Mouse (Mus musculus): ENCODE results near the gene Kcnn1. TPM values are rescaled to one million over a fixed set of nuclear protein-coding genes. Genes with fewer than 3 reads are reported as not detected.

Gene Kcnn1
- polyA plus RNA-seq, 1 experiment, result 3.2 TPM

GRCm38 (mm10) chr8:70803761-70804480, 59.1 kb downstream of the Kcnn1 start:
- no peak for TF ChIP-seq CTCF (IDR thresholded peaks at IDR 0.05; ENCODE audit: control insufficient read depth, insufficient read depth, insufficient read length)
- no peak for TF ChIP-seq FOSL1 (IDR thresholded peaks at IDR 0.05; ENCODE audit: insufficient read depth, low read length, poor library complexity, severe bottlenecking)
- no peak for TF ChIP-seq CEBPB (IDR thresholded peaks at IDR 0.05; ENCODE audit: low read depth)
- TF ChIP-seq MYOG (IDR thresholded peaks at IDR 0.05; ENCODE audit: control insufficient read depth, extremely low read depth, insufficient read length), result no peak
- TF ChIP-seq USF1 (IDR thresholded peaks at IDR 0.05; ENCODE audit: low read depth), result no peak
- TF ChIP-seq MYOD1 (IDR thresholded peaks at IDR 0.05; ENCODE audit: control insufficient read depth, insufficient read length, low read depth), result no peak
- TF ChIP-seq MAX (IDR thresholded peaks at IDR 0.05), result no peak
- Histone ChIP-seq H3K4me3 (ENCODE audit: insufficient read depth, poor library complexity, severe bottlenecking) (peak overlapping the region; percentile 55), H3K79me2 (ENCODE audit: control insufficient read depth, insufficient read depth) (peaks cover 18% of the 10 kb centered on the region), H3ac (ENCODE audit: control insufficient read depth, insufficient read length, low read depth) (peak overlapping the region; percentile 85), H3K27me3 (ENCODE audit: control insufficient read depth, insufficient read depth, insufficient read length) (no peaks in the 10 kb centered on the region), H3K36me3 (ENCODE audit: control insufficient read depth, insufficient read depth) (no peaks in the 10 kb centered on the region), H3K79me3 (ENCODE audit: low read depth) (no peaks in the 10 kb centered on the region)

- Histone ChIP-seq H3K4me3 (ENCODE audit: insufficient read depth, poor library complexity, severe bottlenecking) (no peak overlapping the region), H3K79me2 (ENCODE audit: control insufficient read depth, insufficient read depth) (peaks cover 18% of the 10 kb centered on the region), H3ac (ENCODE audit: control insufficient read depth, insufficient read length, low read depth) (no peak overlapping the region), H3K36me3 (ENCODE audit: control insufficient read depth, insufficient read depth) (no peaks in the 10 kb centered on the region), H3K79me3 (ENCODE audit: low read depth) (no peaks in the 10 kb centered on the region), H3K27me3 (ENCODE audit: control insufficient read depth, insufficient read depth, insufficient read length) (no peaks in the 10 kb centered on the region)
- TF ChIP-seq CTCF (IDR thresholded peaks at IDR 0.05; ENCODE audit: control insufficient read depth, insufficient read depth, insufficient read length) (no peak), MYOD1 (IDR thresholded peaks at IDR 0.05; ENCODE audit: control insufficient read depth, insufficient read length, low read depth) (no peak), USF1 (IDR thresholded peaks at IDR 0.05; ENCODE audit: low read depth) (no peak), CEBPB (IDR thresholded peaks at IDR 0.05; ENCODE audit: low read depth) (no peak), FOSL1 (IDR thresholded peaks at IDR 0.05; ENCODE audit: insufficient read depth, low read length, poor library complexity, severe bottlenecking) (no peak), MAX (IDR thresholded peaks at IDR 0.05) (no peak)
Measured at GRCm38 (mm10) chr8:70802786-70803510, 60.1 kb downstream of the Kcnn1 start.

DNA sequence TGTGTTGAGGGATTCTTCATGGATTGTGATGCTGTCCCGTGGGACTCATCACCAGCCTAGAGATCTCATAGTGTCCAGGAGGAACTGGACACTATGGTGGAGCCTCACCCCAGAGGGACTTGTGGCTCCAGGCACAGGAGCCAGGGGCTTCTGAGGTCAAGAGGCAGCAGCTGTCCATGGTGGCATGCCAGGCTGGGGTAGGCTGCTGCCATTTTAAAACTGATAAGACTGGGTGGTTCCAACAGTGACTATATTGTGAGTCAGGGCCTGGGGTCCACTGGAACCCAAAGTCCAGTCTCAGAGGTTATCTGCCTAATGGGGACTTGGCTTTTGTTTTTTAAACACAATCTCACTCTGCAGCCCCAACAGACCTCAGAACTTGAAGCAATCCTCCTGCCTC, 61.2 kb downstream of the Kcnn1 start:
- Histone ChIP-seq H3K36me3 (ENCODE audit: control insufficient read depth, insufficient read depth) (no peaks in the 10 kb centered on the region), H3K79me2 (ENCODE audit: control insufficient read depth, insufficient read depth) (peaks cover 18% of the 10 kb centered on the region), H3K27me3 (ENCODE audit: control insufficient read depth, insufficient read depth, insufficient read length) (no peaks in the 10 kb centered on the region), H3ac (ENCODE audit: control insufficient read depth, insufficient read length, low read depth) (no peak overlapping the region), H3K79me3 (ENCODE audit: low read depth) (no peaks in the 10 kb centered on the region), H3K4me3 (ENCODE audit: insufficient read depth, poor library complexity, severe bottlenecking) (no peak overlapping the region)
- TF ChIP-seq CEBPB (IDR thresholded peaks at IDR 0.05; ENCODE audit: low read depth), result no peak
- TF ChIP-seq FOSL1 (IDR thresholded peaks at IDR 0.05; ENCODE audit: insufficient read depth, low read length, poor library complexity, severe bottlenecking), result peak; percentile 75
- no peak for TF ChIP-seq MAX (IDR thresholded peaks at IDR 0.05)
- no peak for TF ChIP-seq CTCF (IDR thresholded peaks at IDR 0.05; ENCODE audit: control insufficient read depth, insufficient read depth, insufficient read length)
- TF ChIP-seq MYOG (IDR thresholded peaks at IDR 0.05; ENCODE audit: control insufficient read depth, extremely low read depth, insufficient read length), result no peak
- TF ChIP-seq USF1 (IDR thresholded peaks at IDR 0.05; ENCODE audit: low read depth), result no peak
- TF ChIP-seq MYOD1 (IDR thresholded peaks at IDR 0.05; ENCODE audit: control insufficient read depth, insufficient read length, low read depth), result peak; percentile 91

DNA sequence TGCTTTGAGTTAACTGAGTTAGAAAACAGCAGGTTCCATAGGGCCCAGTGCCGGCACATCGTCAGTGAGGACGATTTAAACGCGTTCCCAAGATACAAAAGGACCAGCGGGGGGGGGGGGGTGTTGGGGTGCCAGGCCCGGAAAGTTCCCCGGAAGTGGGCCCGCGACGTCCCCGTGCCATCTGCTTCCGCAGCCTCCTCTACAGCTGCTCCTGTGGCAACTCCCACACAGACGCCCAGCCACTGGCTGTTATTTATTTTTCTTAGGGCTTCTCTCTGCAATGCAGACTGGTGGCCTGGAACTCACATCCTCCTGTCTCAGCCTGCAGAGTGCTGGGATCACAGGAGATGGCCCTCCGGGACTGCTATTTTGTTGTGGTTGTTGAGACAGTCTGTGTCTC, 61.9 kb downstream of the Kcnn1 start:
- H3K4me3 ChIP-seq (ENCODE audit: insufficient read depth, poor library complexity, severe bottlenecking), result no peak overlapping the region
- H3K27me3 ChIP-seq (ENCODE audit: control insufficient read depth, insufficient read depth, insufficient read length), result no peaks in the 10 kb centered on the region
- H3K79me2 ChIP-seq (ENCODE audit: control insufficient read depth, insufficient read depth), result peaks cover 18% of the 10 kb centered on the region
- no peak overlapping the region for H3ac ChIP-seq (ENCODE audit: control insufficient read depth, insufficient read length, low read depth)
- TF ChIP-seq FOSL1 (IDR thresholded peaks at IDR 0.05; ENCODE audit: insufficient read depth, low read length, poor library complexity, severe bottlenecking) (no peak), MYOD1 (IDR thresholded peaks at IDR 0.05; ENCODE audit: control insufficient read depth, insufficient read length, low read depth) (peak; percentile 50), CTCF (IDR thresholded peaks at IDR 0.05; ENCODE audit: control insufficient read depth, insufficient read depth, insufficient read length) (no peak)
- H3K79me3 ChIP-seq (ENCODE audit: low read depth), result no peaks in the 10 kb centered on the region
- H3K36me3 ChIP-seq (ENCODE audit: control insufficient read depth, insufficient read depth), result no peaks in the 10 kb centered on the region

DNA sequence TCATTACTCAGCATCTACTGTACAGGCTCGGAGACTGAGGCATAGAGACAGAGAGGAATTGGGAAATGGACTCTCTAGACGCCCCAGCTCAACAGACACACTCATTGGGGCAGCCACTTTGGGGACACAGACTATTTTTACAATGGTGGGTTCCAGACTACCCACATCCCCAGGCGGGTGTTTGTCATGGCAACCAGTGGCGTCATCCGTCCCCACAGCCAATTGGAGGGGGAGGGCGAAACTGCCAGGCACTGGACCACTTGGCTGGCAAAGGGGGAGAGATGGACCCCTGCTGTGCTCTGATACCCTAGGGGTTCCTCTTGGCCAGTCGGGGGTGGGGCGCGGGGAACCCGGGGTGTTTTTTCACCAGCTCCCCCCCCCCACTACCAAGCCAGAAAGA, 62.4 kb downstream of the Kcnn1 start:
- no peak for TF ChIP-seq FOSL1 (IDR thresholded peaks at IDR 0.05; ENCODE audit: insufficient read depth, low read length, poor library complexity, severe bottlenecking)
- TF ChIP-seq CTCF (IDR thresholded peaks at IDR 0.05; ENCODE audit: control insufficient read depth, insufficient read depth, insufficient read length), result no peak
- no peak for TF ChIP-seq MYOG (IDR thresholded peaks at IDR 0.05; ENCODE audit: control insufficient read depth, extremely low read depth, insufficient read length)
- TF ChIP-seq MYOD1 (IDR thresholded peaks at IDR 0.05; ENCODE audit: control insufficient read depth, insufficient read length, low read depth), result no peak
- TF ChIP-seq MAX (IDR thresholded peaks at IDR 0.05), result no peak
- no peak for TF ChIP-seq USF1 (IDR thresholded peaks at IDR 0.05; ENCODE audit: low read depth)
- TF ChIP-seq CEBPB (IDR thresholded peaks at IDR 0.05; ENCODE audit: low read depth), result no peak
- Histone ChIP-seq H3K36me3 (ENCODE audit: control insufficient read depth, insufficient read depth) (no peaks in the 10 kb centered on the region), H3ac (ENCODE audit: control insufficient read depth, insufficient read length, low read depth) (no peak overlapping the region), H3K79me3 (ENCODE audit: low read depth) (no peaks in the 10 kb centered on the region), H3K4me3 (ENCODE audit: insufficient read depth, poor library complexity, severe bottlenecking) (no peak overlapping the region), H3K79me2 (ENCODE audit: control insufficient read depth, insufficient read depth) (peaks cover 18% of the 10 kb centered on the region), H3K27me3 (ENCODE audit: control insufficient read depth, insufficient read depth, insufficient read length) (no peaks in the 10 kb centered on the region)
